Mouse (Mus musculus): ENCODE results near the gene Setd7.

DNA sequence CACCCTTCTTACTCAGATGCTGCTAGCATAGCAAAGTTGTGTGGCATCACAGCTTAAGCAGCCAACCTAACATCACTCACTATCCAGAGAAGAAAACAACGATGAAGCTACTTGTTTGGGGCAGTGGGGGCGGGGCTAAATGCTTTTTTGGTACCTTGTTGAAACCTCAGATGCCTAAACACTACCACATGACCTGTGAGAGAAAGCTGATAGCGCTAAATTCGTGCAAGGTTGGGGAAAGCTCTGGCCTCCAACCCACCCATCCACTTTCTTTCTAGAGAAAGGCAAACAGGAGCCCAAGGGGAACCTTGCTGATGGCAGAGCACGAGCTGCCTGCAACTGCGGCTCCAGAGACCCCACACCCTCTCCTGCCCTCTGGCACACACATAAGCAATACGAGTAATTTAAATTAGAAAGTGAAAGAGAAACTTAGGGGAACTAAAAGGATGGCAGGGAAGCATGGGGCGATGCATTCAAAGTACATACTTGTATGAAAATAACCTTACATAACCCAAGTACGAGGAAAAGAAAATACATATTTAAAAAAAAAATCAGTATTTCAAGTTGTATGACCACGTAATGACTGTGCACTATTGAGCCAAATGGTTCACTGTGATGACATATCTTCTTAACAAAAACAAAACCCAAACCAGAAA lies 7.7 kb downstream of the Setd7 start:
- no peak for TF ChIP-seq CTCF (conservative IDR thresholded peaks at IDR 0.05; ENCODE audit: insufficient read depth, insufficient read length, low read depth, low read length)
- no peak for TF ChIP-seq POLR2A (IDR thresholded peaks at IDR 0.05; ENCODE audit: low read depth, low read length)

Data from kidney, adult 2 months (tissue).